Mouse (Mus musculus) adrenal gland, adult 18-20 months (tissue): ENCODE results near the gene AU022751. TPM values are rescaled to one million over a fixed set of nuclear protein-coding genes. Genes with fewer than 3 reads are reported as not detected.
A peak's percentile ranks its signal among the peaks of the same experiment; 100 is the strongest.

Source experiments
- DNase-seq, 2 experiments: peaks; one replicate each; pipeline ENCODE4 v3.0.0; 2021 to 2022; ENCODE audit warnings: low spot score in 2 of 2
- long read RNA-seq, 2 experiments: library from polyadenylated mRNA; stranded (forward); transcript quantifications; one replicate each; pipeline ENCODE4 v2.0.0; 2021
- microRNA-seq, 2 experiments: library from miRNA; unstranded; fragments of <30 nt; microRNA quantifications; one replicate each; pipeline ENCODE4 v1.2.0; 2021; ENCODE audit warnings: borderline number of aligned reads in 2 of 2
- total RNA-seq, 2 experiments: library from RNA; stranded (reverse); gene quantifications; 1 replicate in 1 of 2; 2 replicates in 1 of 2; pipeline ENCODE4 v1.2.3; 2021

The AU022751 gene
- under 1 TPM in 1 of 2 experiments, not detected in 1; 0.13 TPM for total RNA-seq
- long read RNA-seq, experiment 1 = 0 reads
- long read RNA-seq, experiment 2 = 0 reads

DNA sequence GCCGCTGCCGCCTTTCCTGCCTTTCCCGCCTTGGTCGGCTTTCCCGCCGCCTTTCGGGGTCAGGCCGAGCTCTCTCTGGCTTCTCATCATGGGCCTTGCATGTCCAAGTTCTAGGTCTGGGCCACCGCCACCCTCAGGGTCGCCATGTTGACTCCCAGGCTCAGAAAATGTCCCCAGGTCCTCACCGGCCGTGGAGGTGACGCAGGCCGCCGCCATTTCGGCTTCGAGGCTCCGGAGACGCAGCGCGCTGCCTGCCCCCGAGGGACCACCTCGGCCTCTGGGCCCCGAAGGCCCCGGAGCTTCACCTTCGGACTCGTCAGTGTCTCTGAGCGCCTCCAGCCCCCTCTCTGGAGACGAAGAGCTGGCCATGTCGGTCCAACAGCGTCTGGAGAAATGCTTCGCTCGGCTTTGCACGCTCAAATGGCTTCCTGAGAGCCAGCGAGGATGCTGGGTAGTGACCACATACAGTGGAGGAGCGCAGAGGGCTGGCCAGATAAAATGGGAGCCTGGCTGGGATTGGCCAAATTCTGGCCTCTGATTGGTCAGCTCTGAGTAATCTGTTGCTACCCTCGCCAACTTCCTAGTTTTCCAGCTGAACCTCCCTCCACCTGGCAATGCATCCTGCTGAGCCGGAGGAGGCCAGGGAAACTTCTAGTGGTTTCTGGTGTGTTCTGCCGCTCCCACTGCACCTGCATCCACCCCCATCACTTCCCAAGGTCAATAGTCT lies at the start of gene AU022751:
Gene AU022751 (minus strand): TSS at position 466 of the 727 bp plus-strand sequence.
- no peak for DNase-seq

DNA sequence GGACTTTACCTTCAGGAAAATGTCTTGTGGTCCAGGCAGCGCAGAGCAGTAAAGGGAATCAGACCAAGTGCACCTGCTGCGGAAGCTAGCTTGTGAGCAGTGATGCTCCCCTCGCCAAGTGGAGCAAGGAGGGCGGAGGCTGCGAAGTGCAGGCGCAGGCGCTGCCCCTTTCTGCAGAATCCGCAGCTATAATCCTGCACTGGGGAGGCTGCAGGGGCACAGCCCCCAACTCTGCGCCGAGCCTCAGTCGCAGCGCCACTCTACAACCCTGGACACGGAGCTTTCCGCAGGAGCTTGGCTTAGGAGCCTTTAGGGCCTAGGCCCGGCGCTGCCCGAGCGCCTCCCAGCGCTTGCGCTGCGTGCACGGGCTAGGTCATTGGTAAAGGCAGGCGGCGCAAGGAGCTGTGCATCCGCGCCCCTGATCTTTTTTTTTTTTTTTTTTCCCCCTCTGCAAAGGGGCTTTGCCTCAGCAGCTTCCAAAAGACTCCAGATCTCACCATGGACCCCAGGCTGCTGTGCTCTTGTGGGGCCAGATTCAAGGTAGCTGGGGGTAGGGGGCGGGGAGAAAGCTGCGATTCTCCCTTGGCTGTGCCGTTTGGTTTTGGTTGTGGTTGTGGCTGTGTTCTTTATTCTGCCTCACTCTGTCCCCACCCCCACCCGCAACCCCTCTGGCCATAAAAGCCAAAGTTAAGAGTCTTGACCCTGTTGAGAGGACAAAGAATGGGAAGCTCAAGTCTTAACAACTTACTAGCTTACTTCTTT lies 9.0 kb upstream of the AU022751 start:
- DNase-seq = peak in 1 of 2 experiments; percentile 14

- no peak for DNase-seq
Observed at GRCm38 (mm10) chrX:6091547-6091946, 8.3 kb upstream of the AU022751 start.

- DNase-seq = no peak
Observed at GRCm38 (mm10) chrX:6061563-6061962, 21.7 kb downstream of the AU022751 start.

DNA sequence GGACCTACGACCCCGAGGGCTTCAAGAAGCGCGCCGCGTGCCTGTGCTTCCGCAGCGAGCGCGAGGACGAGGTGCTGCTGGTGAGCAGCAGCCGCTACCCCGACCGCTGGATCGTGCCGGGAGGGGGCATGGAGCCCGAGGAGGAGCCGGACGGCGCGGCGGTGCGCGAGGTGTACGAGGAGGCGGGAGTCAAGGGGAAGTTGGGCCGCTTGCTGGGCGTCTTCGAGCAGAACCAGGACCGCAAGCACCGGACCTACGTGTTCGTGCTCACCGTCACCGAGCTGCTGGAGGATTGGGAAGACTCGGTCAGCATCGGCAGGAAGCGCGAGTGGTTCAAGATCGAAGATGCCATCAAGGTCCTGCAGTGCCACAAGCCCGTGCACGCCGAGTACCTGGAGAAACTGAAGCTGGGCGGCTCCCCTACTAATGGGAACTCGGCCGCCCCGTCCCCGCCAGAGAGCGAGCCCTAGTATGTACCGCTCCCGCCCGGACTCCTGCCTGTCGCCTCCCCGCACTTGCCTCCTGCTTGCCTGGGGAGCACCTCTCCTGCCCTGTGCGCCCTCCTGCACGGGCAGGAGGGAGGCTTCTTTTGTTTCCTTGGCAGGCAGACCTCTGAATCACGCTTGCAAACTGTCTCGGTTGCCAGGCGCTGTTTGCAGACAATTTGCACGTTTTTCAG lies 35.1 kb downstream of the AU022751 start:
- DNase-seq = peak in 1 of 2 experiments; percentile 4

DNA sequence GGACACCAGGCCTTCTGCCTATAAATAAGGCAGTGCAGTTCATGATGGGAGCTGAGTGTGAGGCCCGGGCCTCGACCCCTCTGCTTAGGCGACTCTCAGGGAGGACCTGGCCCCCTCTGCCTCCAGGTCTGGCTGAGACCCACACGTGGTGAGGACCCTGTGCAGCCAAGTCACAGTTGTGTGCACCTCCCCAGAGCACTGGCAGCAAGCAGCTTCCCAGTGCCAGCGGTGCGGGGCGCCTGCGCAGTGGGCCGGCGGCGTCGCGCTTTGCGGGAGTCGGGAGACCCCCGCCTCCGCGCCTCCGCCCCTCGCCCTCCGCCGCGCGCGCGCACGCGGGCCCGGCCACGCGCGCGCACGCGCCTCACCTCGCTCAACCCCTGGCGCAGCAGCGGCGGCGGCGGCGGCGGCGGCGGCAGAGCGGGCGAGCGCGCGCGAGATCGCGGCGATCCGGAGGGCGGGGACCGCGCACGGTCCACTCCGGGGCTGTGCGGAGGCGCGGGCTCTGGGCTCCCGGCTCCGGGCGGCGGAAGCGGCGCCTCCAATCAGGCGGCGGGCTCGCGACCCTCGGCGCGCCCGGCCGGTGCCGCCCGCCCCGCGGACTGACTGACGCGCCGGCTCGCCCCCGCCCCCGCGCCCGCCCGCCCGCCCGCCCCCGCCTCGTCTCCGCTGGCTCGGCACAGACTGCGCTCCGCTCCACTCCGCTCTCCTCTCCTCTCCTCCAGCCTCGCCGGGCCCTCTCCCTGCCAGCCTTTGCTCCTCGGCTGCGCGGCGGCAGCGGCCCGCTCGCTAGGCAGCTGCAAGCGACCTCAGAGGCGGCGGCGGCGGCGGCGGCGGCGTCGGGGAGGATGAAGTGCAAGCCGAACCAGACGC lies 35.9 kb downstream of the AU022751 start, which contains the start of gene Nudt11:
Gene Nudt11 (plus strand): TSS at position 388 of the 870 bp plus-strand sequence.
- peak; percentile 18 to 25 for DNase-seq

Small RNAs within 50 kb of the gene (microRNA-seq; reads per million reads assigned to microRNA genes)
- 0 reads per million in 2 experiments for gene Gm27360

Other genes starting within 250 kb of the AU022751 start
- 10 to 100 TPM in 1 of 2 experiments, 1 to 10 TPM in 1; 3.2 to 15.9 TPM for gene Nudt11, start 36.0 kb downstream of the AU022751 start, total RNA-seq
- gene Nudt10, start 89.6 kb upstream of the AU022751 start, total RNA-seq = 1 to 10 TPM; 3.8 to 6.0 TPM
- gene Bmp15, start 237.3 kb upstream of the AU022751 start, total RNA-seq = under 1 TPM; 0.13 to 0.16 TPM